ENCODE assay signal across 9 mouse cellular contexts in the genomic region with DNA sequence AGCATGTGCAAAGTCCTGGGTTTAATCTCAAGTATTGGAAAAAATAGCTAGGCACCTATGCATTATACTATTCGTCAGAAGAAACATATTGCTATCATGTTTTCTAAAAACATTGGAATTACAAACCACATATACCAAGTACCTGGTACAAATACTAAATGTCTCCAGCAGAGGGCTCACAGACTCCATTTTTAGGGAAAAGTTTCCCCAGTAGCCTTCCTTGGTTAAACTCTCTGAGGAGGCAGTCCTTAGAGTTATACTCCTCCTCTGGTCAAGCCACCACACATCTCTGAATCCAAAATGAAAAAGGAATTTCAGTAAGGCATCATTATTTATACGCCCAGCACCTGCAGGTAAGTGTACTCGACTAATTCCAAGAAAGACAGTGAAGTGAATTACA.
DNase-seq lines count a peak whose midpoint lies in the region; ATAC-seq lines count a peak whose summit lies in the region.
"Had no signal": no experiment of that assay in that cellular context is flagged by ENCODE, and none has a peak within 500 bp of the region (broad histone marks: within the 10 kb centered on the region; RNA-seq: fewer than 3 reads in every experiment).

No protein-coding gene starts in this region.

- 35% methylated on average over 3 of the region's 3 CpGs for WGBS in hindbrain, embryonic 15.5 days
- 37% methylated on average over 3 of the region's 3 CpGs for whole genome bisulfite sequencing in midbrain, embryonic 12.5 days

- no peak overlapping the region for H3K27ac ChIP-seq in hindbrain, embryonic 15.5 days (replicated peaks)
- H3K27ac ChIP-seq in midbrain, embryonic 12.5 days (replicated peaks) = no peak overlapping the region
- H3K27ac ChIP-seq: heart, embryonic 15.5 days had no signal

- H3K36me3 ChIP-seq in hindbrain, embryonic 15.5 days = no peaks in the 10 kb centered on the region
- H3K36me3 ChIP-seq in midbrain, embryonic 12.5 days = no peaks in the 10 kb centered on the region
- H3K36me3 ChIP-seq: heart, embryonic 15.5 days had no signal

- no peak overlapping the region for H3K4me2 ChIP-seq in hindbrain, embryonic 15.5 days
- H3K4me2 ChIP-seq in midbrain, embryonic 12.5 days (replicated peaks) = no peak overlapping the region
- H3K4me2 ChIP-seq: heart, embryonic 15.5 days had no signal

- H3K9me3 ChIP-seq in hindbrain, embryonic 15.5 days = no peaks in the 10 kb centered on the region
- H3K9me3 ChIP-seq in midbrain, embryonic 12.5 days = no peaks in the 10 kb centered on the region
- H3K9me3 ChIP-seq: heart, embryonic 15.5 days had no signal

- peak; percentile 18 for DNase-seq in gastrocnemius, postnatal 10 days
- DNase-seq in gastrocnemius, postnatal 36 days = no peak
- peak; percentile 71 for DNase-seq in adipocyte (ENCODE audit: low spot score)
- DNase-seq in embryo, embryonic 11 days = peak; percentile 79
- DNase-seq in layer of hippocampus, adult 9-11 months = peak; percentile 18

- H3K27me3 ChIP-seq in hindbrain, embryonic 15.5 days = no peaks in the 10 kb centered on the region
- H3K27me3 ChIP-seq in midbrain, embryonic 12.5 days = no peaks in the 10 kb centered on the region
- H3K27me3 ChIP-seq: heart, embryonic 15.5 days had no signal

- H3K9ac ChIP-seq in hindbrain, embryonic 15.5 days = no peak overlapping the region
- no peak overlapping the region for H3K9ac ChIP-seq in midbrain, embryonic 12.5 days (replicated peaks)
- H3K9ac ChIP-seq: heart, embryonic 15.5 days had no signal

- H3K4me1 ChIP-seq in hindbrain, embryonic 15.5 days (replicated peaks) = no peaks in the 10 kb centered on the region
- H3K4me1 ChIP-seq in midbrain, embryonic 12.5 days = no peaks in the 10 kb centered on the region
- H3K4me1 ChIP-seq: heart, embryonic 15.5 days had no signal

- intact Hi-C loops in gastrocnemius, postnatal 36 days (cut with DNase I) = loop anchor here (2.0 kb wide), 1 partner anchor 174 kb away; no protein-coding TSS in a partner anchor

- ATAC-seq in hindbrain, embryonic 15.5 days (ENCODE audit: low FRiP score, low read depth) = peak; percentile 77
- ATAC-seq in midbrain, embryonic 12.5 days (ENCODE audit: low FRiP score, low read depth) = peak; percentile 72; the same call in 1 of the 2 replicates
- ATAC-seq in monocyte, adult 5-6 weeks (replicated peaks; ENCODE audit: insufficient number of reproducible peaks, low FRiP score, low TSS enrichment, poor library complexity, severe bottlenecking) = no peak

- H3K4me3 ChIP-seq in hindbrain, embryonic 15.5 days = no peak overlapping the region
- no peak overlapping the region for H3K4me3 ChIP-seq in midbrain, embryonic 12.5 days
- H3K4me3 ChIP-seq: heart, embryonic 15.5 days had no signal

Comparison
In these comparisons a context has a peak if more than half of its experiments do, and no peak if none do; other contexts are left out.
1. DNase-seq: peak in gastrocnemius, postnatal 10 days (single experiment), adipocyte (single experiment), embryo, embryonic 11 days (single experiment) and layer of hippocampus, adult 9-11 months (single experiment); none in gastrocnemius, postnatal 36 days (0 of 2).